In the genomic region with DNA sequence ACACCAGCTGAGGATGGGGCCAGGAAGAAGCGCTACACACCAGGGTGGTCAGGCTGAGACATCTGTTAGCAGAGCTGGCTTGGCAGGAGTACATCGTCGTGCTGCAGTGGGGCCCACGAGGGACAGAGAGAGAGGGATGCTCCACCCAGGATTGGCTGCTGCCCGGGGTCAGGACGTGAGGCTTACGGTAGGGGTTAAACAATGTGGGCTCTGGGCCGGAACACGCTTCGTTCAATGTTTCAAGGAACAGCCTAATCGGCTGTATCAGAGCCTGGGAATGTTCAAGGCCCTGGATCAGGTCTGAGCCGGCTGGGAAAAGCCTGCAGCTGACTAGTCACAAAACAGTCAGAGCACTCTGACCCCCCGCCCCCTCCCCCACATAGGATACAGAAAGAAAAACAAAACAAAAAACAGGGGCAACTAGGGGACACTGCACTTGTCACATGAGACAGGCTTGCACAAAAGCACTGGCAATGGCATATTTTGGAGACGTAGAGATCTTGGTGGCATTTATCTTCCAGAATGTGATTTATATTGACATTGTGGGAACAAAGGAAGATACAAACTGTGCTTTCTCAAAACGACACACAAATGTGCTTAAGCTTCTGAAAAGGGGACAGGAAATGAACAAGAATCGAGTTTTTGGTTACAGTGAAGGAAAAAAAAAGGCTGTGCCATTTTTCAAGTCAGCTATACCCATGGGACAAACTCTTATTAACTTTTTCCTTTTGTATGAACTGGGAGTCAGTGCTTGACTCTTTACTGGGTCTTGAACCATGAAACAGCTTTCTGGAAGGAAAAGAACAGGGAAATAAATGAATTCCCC, we compare ENCODE assay signal across 8 mouse cellular contexts. TPM values are rescaled to one million over a fixed set of nuclear protein-coding genes. Genes with fewer than 3 reads are reported as not detected.
DNase-seq lines count a peak whose midpoint lies in the region; ATAC-seq lines count a peak whose summit lies in the region.

No protein-coding gene starts in this region.

- ATAC-seq in forebrain, embryonic 13.5 days = peak; percentile 63
- peak; percentile 63; the same call in 1 of the 2 replicates for ATAC-seq in limb, embryonic 12.5 days (ENCODE audit: insufficient number of reproducible peaks, insufficient read depth, low FRiP score, low TSS enrichment, low read depth)

- H3K4me1 ChIP-seq in forebrain, embryonic 13.5 days = peaks cover 14% of the 10 kb centered on the region
- peaks cover 38% of the 10 kb centered on the region for H3K4me1 ChIP-seq in limb, embryonic 12.5 days (replicated peaks)

- H3K27me3 ChIP-seq in forebrain, embryonic 13.5 days = no peaks in the 10 kb centered on the region
- no peaks in the 10 kb centered on the region for H3K27me3 ChIP-seq in limb, embryonic 12.5 days

- H3K4me2 ChIP-seq in forebrain, embryonic 13.5 days = no peak overlapping the region
- H3K4me2 ChIP-seq in limb, embryonic 12.5 days = 0 out of 2 replicates have a peak overlapping the region, but pooled peaks have one; percentile 21

- no peaks in the 10 kb centered on the region for H3K9me3 ChIP-seq in forebrain, embryonic 13.5 days (replicated peaks)
- no peaks in the 10 kb centered on the region for H3K9me3 ChIP-seq in limb, embryonic 12.5 days

- H3K9ac ChIP-seq in forebrain, embryonic 13.5 days = peak overlapping the region; percentile 52; the same call in 1 of the 2 replicates
- H3K9ac ChIP-seq in limb, embryonic 12.5 days (replicated peaks) = peak overlapping the region; percentile 52

- H3K36me3 ChIP-seq in forebrain, embryonic 13.5 days (ENCODE audit: poor library complexity, severe bottlenecking) = no peaks in the 10 kb centered on the region
- H3K36me3 ChIP-seq in limb, embryonic 12.5 days = no peaks in the 10 kb centered on the region

- peak; percentile 64 to 79 for DNase-seq in urinary bladder, postnatal 4 days (ENCODE audit: low spot score in 2 of 2)
- no peak for DNase-seq in urinary bladder, postnatal 10 days (ENCODE audit: low spot score)
- DNase-seq in heart, postnatal 4 days = peak; percentile 62
- peak; percentile 62 for DNase-seq in retina, embryonic 14.5 days (ENCODE audit: low spot score)
- DNase-seq in layer of hippocampus, postnatal 36 days = no peak
- DNase-seq in spleen, postnatal 36 days (ENCODE audit: low spot score in 2 of 2) = no peak

- whole genome bisulfite sequencing in forebrain, embryonic 13.5 days = 9% methylated on average over 16 of the region's 16 CpGs
- WGBS in limb, embryonic 12.5 days = 11% methylated on average over 16 of the region's 16 CpGs

- no peak overlapping the region for H3K27ac ChIP-seq in forebrain, embryonic 13.5 days
- H3K27ac ChIP-seq in limb, embryonic 12.5 days = peak overlapping the region; percentile 93

- H3K4me3 ChIP-seq in forebrain, embryonic 13.5 days = no peak overlapping the region
- no peak overlapping the region for H3K4me3 ChIP-seq in limb, embryonic 12.5 days (replicated peaks)

RNA-seq across cellular contexts. Expression of gene Laptm4a, which starts 8.4 kb away (rescaled TPM):
- 243 and 246 TPM in 2 replicates for polyA plus RNA-seq in forebrain, embryonic 13.5 days (2015; fragmentation: Nextera tagmentation; extraction: Ambion mirVana)
- total RNA-seq in heart, postnatal 4 days (2021) = 100 to 1,000 TPM; 358 to 362 TPM
- polyA plus RNA-seq in limb, embryonic 12.5 days (2016; fragmentation: Nextera tagmentation; extraction: Ambion mirVana) = 278 and 287 TPM in 2 replicates
- total RNA-seq in layer of hippocampus, postnatal 36 days (2021) = 100 to 1,000 TPM; 211 to 225 TPM

RNA-seq across cellular contexts. Expression of gene Matn3, which starts 34.7 kb away (rescaled TPM):
- 0.09 and 0.25 TPM in 2 replicates for polyA plus RNA-seq in forebrain, embryonic 13.5 days (2015; fragmentation: Nextera tagmentation; extraction: Ambion mirVana)
- total RNA-seq in heart, postnatal 4 days (2021) = under 1 TPM in 1 of 2 experiments, not detected in 1; 0.09 TPM
- polyA plus RNA-seq in limb, embryonic 12.5 days (2016; fragmentation: Nextera tagmentation; extraction: Ambion mirVana) = 5.4 and 7.5 TPM in 2 replicates
- not detected for total RNA-seq in layer of hippocampus, postnatal 36 days (2021)

Comparison
In these comparisons a context has a peak if more than half of its experiments do, and no peak if none do; other contexts are left out.
1. DNase-seq: peak in urinary bladder, postnatal 4 days (2 of 2), heart, postnatal 4 days (single experiment) and retina, embryonic 14.5 days (single experiment); none in urinary bladder, postnatal 10 days (single experiment), layer of hippocampus, postnatal 36 days (0 of 2) and spleen, postnatal 36 days (0 of 2).